Mouse (Mus musculus) CH12.LX (cell line): Measurements from ENCODE around the gene B3galt1.

Experiments
- GABPA ChIP-seq: IDR thresholded peaks from 2 replicates; pipeline ENCODE4 v1.6.1; 2012; ENCODE audit warnings: low read depth, low read length, improper control_type of control experiment, inconsistent platforms; ENCODE audit not compliant: insufficient replicate concordance
- HCFC1 ChIP-seq: IDR thresholded peaks from 2 replicates; pipeline ENCODE4 v1.6.1; 2012; ENCODE audit warnings: low read depth, mild to moderate bottlenecking, inconsistent platforms, low read length, improper control_type of control experiment
- NELFE ChIP-seq: IDR thresholded peaks from 2 replicates; pipeline ENCODE4 v1.6.1; 2011; ENCODE audit warnings: low read depth, low read length, improper control_type of control experiment
- POLR2A ChIP-seq: IDR thresholded peaks from 2 replicates; pipeline ENCODE4 v1.6.1; 2011; ENCODE audit warnings: low read depth, mild to moderate bottlenecking, improper control_type of control experiment, low read length
- POLR2AphosphoS2 ChIP-seq: IDR thresholded peaks from 2 replicates; pipeline ENCODE4 v1.6.1; 2011; ENCODE audit warnings: low read depth, low read length, improper control_type of control experiment
- SMC3 ChIP-seq: IDR thresholded peaks from 2 replicates; pipeline ENCODE4 v1.6.1; 2011; ENCODE audit warnings: low read depth, low read length, improper control_type of control experiment

DNA sequence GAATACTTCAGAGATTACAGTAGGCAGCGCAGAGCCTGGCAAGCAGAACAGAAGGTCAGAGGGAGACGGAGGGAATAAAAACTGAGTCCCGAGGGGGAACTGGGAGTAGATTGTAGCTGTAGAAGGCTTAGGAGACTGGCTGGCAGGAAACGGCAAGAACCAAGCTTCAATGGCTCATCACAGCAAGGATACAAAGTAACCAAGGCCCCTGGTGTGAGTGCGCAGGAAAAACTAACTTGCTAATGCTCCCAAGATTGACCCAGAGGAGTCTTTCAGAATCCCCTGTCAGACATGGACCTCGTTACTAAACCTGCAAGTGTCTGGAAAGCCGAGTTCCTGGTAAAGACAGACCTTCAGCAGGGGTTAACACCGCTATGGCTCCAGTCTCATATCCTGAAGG, 21.2 kb upstream of the B3galt1 start:
- TF ChIP-seq SMC3 (no peak), GABPA (no peak), POLR2A (no peak), NELFE (no peak), HCFC1 (no peak), POLR2AphosphoS2 (no peak)
